Comparison of ENCODE assay signal across 7 mouse cellular contexts in the genomic region with DNA sequence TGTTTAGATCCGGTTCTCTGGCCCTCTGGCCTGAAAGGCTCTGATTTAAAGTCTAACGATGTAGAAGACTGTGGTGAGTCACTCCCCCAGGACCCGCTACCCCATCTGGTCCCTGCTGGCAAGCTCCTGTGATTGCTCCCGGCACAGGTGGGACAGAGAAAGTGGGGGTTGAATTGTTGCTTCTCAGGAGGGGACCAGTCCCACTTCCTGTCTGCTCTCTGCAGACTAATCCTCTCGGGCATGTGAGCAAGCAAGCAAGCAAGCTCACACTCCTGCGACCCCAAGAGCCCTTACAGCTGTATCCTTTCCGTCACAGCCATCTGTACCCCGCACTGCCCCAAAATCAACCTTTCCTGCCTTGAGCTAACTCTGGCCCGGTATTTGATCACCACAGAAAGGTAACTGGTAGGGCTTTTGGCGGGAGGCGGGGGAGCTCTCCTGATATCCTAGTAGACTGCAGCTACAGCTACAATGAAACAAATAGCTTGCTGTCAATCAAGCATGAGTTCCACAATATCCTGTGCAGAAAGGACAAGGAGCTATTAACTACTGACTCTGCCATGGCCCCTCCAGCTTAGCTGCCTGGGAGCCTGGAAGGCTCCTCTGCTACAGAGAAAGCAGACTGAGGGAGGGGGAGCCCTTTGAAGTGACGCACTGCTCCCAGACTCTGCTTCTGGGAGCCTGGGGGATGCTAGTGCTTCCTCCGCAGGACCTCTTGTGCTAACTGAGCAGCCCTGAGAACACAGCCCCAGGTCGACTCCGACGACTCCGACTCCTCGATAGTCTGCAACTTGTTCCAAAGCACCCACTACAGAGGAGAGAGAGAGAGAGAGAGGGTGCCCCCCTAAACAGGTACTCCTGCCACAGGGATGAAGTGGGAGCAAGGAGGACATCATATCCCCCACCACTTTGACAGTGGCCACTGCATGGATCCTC.
DNase-seq lines count a peak whose midpoint lies in the region; ATAC-seq and TF ChIP-seq lines count a peak whose summit lies in the region.

No protein-coding gene starts in this region.

- H3K36me3 ChIP-seq in limb, embryonic 15.5 days, result no peaks in the 10 kb centered on the region
- no peaks in the 10 kb centered on the region for H3K36me3 ChIP-seq in thymus, adult 2 months (ENCODE audit: control insufficient read depth, insufficient read depth, low read length)

- H3K27ac ChIP-seq in embryonic fibroblast, embryonic 13.5 days (ENCODE audit: insufficient read depth, low read length), result peak overlapping the region; percentile 79
- H3K27ac ChIP-seq in limb, embryonic 15.5 days, result peak overlapping the region; percentile 87
- H3K27ac ChIP-seq in thymus, adult 2 months (ENCODE audit: control insufficient read depth, insufficient read depth, low read length), result no peak overlapping the region

- no peak for TF ChIP-seq POLR2A in embryonic fibroblast, embryonic 13.5 days (IDR thresholded peaks at IDR 0.05; ENCODE audit: low read depth, low read length)
- TF ChIP-seq POLR2A in thymus, adult 2 months (IDR thresholded peaks at IDR 0.05; ENCODE audit: control insufficient read depth, extremely low read depth, insufficient read depth, low read length, poor library complexity), result no peak

- no peak for ATAC-seq in limb, embryonic 15.5 days (ENCODE audit: insufficient number of reproducible peaks, low FRiP score, low TSS enrichment, low read depth)

- DNase-seq in 3T3-L1 (ENCODE audit: low read depth, low spot score), result peak; percentile 83
- peak; percentile 9 for DNase-seq in CD4-positive helper T cell, adult 2 months (ENCODE audit: low read depth, low spot score)
- peak; percentile 52 for DNase-seq in thymus, adult 2 months
- DNase-seq in kidney, adult 8-10 months, result no peak
- DNase-seq in adrenal gland, postnatal 25 days, result no peak

- no peaks in the 10 kb centered on the region for H3K27me3 ChIP-seq in limb, embryonic 15.5 days
- no peaks in the 10 kb centered on the region for H3K27me3 ChIP-seq in thymus, adult 2 months (ENCODE audit: control insufficient read depth, insufficient read depth, low read length)

- no peak overlapping the region for H3K4me3 ChIP-seq in embryonic fibroblast, embryonic 13.5 days (ENCODE audit: insufficient read depth, low read length)
- H3K4me3 ChIP-seq in limb, embryonic 15.5 days, result no peak overlapping the region
- H3K4me3 ChIP-seq in thymus, adult 2 months (ENCODE audit: control insufficient read depth, insufficient read depth, low read length), result no peak overlapping the region

- TF ChIP-seq CTCF in embryonic fibroblast, embryonic 13.5 days (IDR thresholded peaks at IDR 0.05; ENCODE audit: borderline replicate concordance, insufficient read depth, low read length), result no peak
- TF ChIP-seq CTCF in thymus, adult 2 months (IDR thresholded peaks at IDR 0.05; ENCODE audit: borderline replicate concordance, control insufficient read depth, extremely low read depth, insufficient read depth, low read length, poor library complexity), result no peak

- H3K4me1 ChIP-seq in embryonic fibroblast, embryonic 13.5 days (ENCODE audit: control insufficient read depth, insufficient read depth, low read length), result peaks cover 27% of the 10 kb centered on the region
- peaks cover 70% of the 10 kb centered on the region for H3K4me1 ChIP-seq in limb, embryonic 15.5 days
- H3K4me1 ChIP-seq in thymus, adult 2 months (replicated peaks; ENCODE audit: control insufficient read depth, insufficient read depth, low read length), result peaks cover 51% of the 10 kb centered on the region

- WGBS in limb, embryonic 15.5 days, result 12% methylated on average over 18 of the region's 18 CpGs
- whole genome bisulfite sequencing in thymus, adult 2 months, result 27% methylated on average over 18 of the region's 18 CpGs

- no peaks in the 10 kb centered on the region for H3K9me3 ChIP-seq in limb, embryonic 15.5 days

- peak overlapping the region; percentile 34 for H3K4me2 ChIP-seq in limb, embryonic 15.5 days

- no peak overlapping the region for H3K9ac ChIP-seq in limb, embryonic 15.5 days

Comparison
In these comparisons a context has a peak if more than half of its experiments do, and no peak if none do; other contexts are left out.
1. DNase-seq: peak in 3T3-L1 (single experiment), CD4-positive helper T cell, adult 2 months (single experiment) and thymus, adult 2 months (single experiment); none in kidney, adult 8-10 months (0 of 2) and adrenal gland, postnatal 25 days (single experiment).